Mouse (Mus musculus): ENCODE data around the gene Rab40c.

Rab40c gene

DNA sequence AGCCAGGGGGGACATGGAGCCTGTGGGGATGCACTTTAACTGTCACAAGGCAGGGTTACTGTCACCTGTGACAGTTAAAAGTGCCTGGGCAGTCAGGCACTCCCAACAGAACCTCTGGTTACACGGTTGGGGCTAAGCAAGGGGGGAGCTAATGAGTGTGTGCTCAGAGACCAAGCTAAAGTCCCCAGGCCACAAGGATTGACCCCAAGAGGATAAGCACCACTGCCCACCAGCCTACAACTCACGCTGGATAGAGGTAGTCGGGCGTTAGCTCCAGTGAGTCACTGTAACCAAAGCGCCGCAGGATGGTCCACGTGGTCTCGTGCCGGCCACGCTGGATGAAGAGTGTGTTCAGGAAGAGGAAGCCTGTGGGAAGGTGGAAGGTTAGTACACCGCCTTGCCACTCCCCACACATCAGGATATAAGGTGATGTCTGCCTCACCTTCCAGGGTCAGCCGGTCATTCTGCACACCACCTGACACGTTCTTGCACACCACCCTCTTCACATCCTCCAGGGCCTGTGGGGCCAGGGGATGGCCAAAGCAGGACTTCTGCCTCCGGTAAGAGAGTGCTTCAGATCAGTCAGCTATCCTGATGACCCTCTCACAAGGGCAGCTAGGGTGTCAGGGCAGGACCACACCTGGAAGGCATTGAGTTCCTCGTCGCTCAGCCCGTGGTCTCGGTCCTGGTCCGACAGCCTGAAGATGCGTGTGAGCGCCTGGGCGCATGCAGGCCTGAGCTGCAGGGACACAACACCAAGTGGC lies 78.2 kb downstream of the Rab40c start, which contains the start of gene Gm20683:
Gene Gm20683, minus strand, starts transcription at position 647 of the 764 bp plus-strand sequence.
- WGBS = 91% methylated on average over 22 of the region's 22 CpGs

DNA sequence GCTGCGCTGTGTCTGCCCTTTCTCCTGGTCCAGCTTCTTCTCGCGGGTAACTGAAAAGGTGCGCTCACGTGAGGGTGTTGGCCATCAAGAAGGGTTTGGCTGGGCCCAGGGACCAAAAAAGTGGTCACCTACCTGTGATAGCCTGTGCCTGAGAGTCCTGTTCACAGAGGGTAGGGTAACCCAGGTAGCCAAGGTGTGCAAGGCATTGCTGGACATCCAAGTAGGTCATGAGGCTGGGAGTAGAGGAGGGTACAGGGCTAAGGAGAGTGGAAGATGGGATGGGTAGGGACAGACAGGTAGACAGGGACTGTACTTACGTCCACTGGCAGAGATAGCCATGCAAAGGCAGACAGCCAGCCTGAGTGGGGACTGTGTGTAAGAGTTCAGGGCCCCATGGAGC lies 79.0 kb downstream of the Rab40c start:
- WGBS = 96% methylated on average over 6 of the region's 6 CpGs

DNA sequence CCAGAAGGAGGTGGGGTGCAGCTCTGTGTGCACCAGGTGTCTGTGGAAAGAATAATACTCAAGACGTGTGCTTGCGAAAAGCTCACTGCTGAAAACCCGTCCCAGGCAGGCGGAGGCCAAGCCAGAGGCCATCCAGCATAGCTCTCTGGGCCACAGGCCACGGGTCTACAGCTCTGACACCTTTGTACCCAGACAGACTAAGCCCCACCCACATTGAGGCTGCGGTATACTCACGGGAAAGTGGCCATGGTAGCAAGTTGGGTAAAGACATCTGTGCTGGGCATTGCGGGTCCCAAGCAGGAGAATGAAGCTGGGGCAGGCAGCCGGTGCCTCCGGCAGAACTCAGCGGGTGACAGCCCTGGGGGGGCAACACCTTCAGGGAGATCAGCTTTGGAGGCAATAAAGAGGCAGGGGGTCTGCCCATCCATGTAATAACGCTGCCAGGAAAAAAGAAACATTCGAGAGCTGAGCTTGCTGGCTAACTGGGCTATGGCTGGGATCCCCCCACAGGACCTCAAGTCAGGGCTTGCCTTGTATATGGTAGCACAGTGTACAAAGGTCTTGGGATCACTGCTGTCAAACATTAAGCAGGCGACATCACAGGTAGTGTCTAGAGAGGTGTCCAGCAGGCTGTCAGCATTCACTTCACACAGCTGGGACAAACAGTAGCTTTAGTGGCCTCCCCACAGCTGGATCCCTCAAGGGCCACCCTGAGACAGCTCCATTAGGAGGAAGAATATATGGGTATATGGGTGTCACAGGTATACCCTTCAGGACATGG lies 79.9 kb downstream of the Rab40c start:
- 77% methylated on average over 14 of the region's 14 CpGs for WGBS

DNA sequence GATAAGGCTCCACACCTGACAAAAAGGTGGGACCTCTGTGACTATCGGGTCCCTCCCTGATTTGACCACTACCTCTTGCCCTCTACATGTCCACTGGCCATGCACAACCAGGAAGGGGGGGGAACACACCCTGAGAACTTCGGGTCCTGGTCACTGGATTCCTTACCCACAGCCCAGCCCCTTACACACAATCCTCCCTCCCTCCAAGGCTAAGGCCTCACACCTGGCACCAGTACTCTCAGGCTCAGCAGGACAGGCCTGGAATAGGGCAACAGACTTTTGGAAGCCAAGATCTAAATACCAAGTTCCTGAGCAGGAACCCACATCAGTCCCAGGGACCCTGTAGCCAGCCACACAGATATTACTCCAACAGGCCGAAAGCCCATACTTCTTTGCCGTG lies 80.6 kb downstream of the Rab40c start:
- WGBS = 84% methylated on average over 4 of the region's 4 CpGs

DNA sequence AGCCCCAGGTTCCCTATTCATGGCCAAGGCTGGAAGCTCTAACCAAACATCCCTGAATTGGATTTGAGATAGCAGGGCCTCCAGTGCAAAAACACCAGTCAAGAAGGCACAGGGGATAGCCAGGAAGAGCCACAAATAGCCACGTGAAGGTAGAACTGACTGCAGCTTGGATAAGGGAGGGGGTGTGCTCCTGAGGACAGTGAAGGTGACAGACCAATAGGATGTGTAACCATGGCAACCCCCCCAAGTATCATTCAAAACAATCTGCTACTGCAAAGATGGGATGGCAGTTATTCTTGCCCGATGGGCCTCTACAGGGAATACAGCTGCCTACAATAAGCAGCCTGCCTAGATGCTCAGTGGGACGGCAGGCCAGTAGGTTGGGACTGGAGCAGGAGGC lies 82.0 kb downstream of the Rab40c start:
- 22% methylated on average over 3 of the region's 3 CpGs for whole genome bisulfite sequencing

DNA sequence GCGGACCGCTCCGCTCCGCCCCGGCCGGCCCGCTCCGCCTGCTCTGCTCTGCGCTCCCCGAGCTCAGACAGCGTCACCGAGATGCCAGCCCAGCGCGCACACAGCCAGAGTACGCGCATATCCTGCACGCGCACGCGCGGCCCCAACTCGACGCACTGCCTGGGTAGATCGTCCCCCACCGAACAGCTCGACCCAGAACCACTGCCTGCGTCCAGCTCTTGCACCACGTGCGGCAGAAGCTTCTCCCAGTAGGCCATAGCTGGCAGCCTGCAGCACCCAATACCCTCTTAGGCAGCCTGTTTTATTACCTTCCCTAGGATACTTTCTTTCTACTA lies 82.5 kb downstream of the Rab40c start, which contains the start of gene Rhbdl1:
Gene Rhbdl1, minus strand, starts transcription at position 220 of the 335 bp plus-strand sequence.
- WGBS = 3% methylated on average over 29 of the region's 29 CpGs

DNA sequence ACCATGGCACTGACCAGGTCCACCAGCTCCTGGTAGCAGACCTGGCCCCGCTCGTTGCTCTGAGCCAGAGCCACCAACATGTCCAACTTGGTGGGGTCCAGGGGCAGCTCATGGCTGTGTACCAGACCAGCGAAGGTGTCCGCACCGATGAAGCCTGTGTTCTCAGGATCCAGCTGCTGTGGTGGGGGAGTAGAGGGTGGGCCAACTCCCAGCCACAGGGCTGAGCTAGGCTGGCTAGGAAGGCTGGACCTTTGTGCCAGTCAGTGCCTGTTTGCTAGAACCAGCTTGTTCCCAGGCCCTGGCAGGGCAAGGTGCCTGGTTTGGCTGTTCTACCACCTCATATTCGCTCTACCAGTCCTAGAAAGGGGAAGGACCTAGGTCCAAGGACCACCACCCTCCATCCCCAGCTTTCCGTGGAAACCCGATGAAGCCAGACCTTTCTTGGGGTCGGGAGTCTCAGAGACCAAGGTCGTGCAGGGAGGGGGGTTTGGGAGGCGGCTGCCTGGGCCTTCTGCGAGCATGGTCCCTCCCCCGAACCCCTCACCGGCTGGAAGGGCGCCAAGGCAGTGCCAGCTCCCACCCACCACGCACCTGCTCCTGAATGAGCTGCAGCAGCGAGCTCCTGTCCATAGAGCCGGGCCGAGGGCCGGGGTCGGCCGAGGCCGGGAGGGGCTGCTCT lies 83.0 kb downstream of the Rab40c start:
- WGBS = 11% methylated on average over 23 of the region's 23 CpGs

DNA sequence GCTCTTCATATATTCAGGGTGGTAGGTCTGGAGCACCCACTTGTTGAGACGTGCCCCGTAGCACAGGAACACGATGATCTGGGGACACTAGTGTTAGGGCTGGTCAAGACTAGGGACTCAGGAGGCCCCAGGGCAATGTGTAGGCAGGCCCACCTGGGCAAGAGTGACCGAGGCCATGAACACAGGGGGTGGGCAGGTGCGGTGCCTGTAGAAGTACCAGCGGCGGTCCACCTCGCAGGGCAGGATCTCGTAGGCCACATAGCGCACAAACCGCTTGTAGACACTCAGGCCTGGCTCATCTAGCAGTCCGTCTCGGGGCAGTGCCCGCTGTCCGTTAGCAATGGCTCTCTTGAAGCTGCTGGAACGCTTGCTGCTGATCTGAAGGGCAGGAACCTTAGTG lies 83.7 kb downstream of the Rab40c start:
- 94% methylated on average over 16 of the region's 16 CpGs for WGBS

DNA sequence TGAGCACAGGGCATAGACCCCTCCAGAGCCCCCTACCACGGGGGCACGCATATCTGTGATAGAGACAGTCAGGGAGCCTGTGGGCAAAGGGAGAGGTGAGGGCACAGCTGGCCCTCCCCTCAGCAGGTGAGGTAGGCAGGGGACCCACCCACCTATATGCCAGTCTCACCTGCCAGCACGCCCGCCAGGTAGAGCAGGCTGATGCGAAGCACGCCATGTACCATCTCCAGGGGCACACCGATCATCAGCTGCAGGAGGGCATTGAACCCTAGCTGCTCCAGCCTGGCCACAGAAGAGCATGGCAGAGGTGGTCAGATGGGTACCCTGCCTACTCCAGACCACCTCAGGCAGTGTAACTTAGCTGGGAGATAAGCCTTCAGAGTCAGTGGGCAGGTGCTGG lies 84.2 kb downstream of the Rab40c start:
- 91% methylated on average over 7 of the region's 7 CpGs for WGBS

DNA sequence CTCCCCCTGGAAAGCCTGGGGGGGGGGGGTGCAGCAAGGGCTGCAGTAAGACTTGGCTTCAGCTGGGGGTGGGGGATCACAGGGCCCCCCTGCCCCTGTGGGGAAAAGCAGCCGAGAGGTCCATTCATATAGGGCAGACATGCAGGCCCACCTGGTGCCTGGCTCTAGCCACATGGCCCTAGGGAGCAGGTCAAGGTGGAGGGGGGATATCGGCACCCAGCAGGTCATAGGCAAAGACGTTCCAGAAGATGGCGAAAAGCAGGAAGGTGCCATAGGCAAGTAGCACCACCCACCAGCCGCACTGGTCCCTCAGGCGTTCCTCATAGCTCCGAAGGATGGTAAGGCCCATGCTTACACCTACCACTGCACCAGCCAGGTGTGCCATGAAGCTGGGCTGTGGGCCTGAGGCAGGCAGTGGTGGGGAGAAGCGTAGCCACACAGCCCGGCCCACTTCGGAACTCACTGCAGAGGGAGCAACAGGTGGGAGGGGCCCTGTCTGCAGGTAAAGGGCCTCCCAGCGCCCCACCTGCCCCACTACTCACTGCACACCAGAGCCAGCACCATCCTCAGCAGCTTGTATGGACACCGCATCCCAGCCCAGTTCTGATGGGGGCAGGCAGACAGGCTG lies 84.8 kb downstream of the Rab40c start:
- WGBS = 74% methylated on average over 12 of the region's 12 CpGs

DNA sequence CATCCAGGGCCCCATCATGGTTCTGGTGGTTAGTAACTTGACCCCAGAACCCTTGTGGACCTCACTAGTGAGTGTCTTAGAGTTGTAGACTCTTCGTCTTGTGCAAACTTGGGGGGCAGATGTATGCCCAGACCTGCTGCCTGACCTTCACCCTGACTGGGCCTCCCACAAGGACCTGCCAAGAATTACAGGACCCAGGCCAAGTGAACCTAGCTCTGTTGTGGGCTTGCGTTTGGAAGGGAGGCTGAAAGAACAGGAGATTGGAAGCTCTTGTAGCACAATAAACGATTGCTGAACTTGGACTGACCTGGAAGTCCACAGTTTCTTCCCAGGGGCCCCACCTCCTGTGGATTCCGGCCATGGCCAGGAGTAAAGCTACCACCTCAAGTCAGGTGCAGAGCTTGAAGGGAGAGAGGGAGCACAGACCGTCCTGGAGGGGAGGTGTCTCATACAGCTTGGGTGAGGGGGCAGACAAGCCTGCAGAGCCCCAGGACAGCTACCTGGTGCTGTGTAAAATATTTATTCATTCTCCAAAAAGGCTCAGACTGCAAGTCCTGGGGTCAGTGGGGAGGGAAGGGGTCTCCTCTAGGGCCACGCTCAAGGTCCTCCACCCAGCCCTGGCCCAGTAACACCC lies 85.4 kb downstream of the Rab40c start:
- WGBS = 25% methylated on average over 6 of the region's 6 CpGs

DNA sequence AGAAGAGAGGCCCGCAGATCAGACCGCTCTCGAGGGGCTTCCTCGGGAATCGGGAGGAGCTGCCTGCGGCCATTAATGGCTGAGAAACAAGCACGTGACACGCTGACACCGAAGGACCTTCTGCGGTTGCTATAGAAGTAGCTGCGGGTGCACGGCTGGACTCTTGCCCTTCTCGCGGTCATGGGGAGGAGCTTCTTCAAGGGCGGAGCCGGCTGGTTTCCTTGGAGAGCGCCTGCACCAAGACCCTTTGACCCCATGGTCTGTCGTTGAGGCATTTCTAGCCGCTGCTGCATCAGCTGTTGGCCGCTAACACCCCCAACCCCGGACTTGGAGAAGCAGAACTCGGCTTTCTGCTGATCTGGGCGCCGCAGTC lies 86.2 kb downstream of the Rab40c start, which contains the start of gene Stub1:
Gene Stub1, minus strand, starts transcription at position 114 of the 373 bp plus-strand sequence.
- WGBS = 1% methylated on average over 24 of the region's 24 CpGs

DNA sequence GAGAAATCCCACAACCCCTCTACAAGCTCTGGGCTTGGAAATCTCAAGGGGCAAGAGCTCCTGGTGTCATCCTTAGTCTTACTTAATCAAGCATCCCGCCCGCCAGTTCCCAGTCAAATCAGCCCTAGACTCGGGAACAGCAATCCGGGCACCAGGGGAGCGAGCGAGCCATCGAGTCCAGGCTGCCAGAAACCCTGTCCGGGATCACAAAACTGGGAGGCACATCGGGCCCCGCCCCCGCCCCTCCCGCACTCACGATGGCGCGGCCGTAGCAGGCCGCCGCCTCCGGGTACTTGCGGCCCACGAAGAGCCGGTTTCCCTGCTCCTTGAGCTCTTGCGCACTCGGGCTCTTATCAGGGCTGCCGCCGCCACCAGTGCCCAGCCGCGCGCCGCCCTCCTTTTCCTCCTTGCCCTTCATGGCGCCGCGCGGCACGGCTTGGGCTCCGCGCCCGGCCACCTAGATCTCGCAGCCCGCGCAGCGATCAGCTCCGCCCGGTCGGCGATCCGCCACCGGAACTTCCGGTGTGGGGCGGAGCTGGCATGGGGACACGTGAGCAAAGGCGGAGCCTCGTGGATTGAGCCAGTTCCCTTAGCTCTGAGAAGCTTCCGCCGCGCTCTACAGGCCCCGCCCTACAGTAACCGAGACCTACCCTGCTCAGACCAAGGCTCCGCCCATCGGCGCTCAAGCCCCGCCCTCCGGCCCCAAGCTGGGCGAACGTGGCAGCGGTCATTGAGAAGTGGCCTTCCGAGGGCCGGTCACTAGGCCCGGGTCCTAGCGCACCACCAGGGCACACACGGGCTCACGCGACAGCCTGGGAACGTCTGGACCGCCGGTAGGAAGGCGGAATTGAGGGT lies 86.9 kb downstream of the Rab40c start:
- under 1% methylated on average over 77 of the region's 77 CpGs for WGBS
